Mouse (Mus musculus): ENCODE measurements around the gene D3Ertd254e.

The D3Ertd254e gene

GRCm38 (mm10) chr3:36212758-36213157 is 61.9 kb downstream of the D3Ertd254e start:
- DNase-seq (ENCODE audit: low read depth, low spot score), result no peak
